Mouse (Mus musculus) fat pad, adult 2 months (tissue): ENCODE measurements around the gene Sphk2.

Experiments
- DNase-seq: peaks from one replicate; pipeline ENCODE4 v3.0.0-alpha.2; 2011; ENCODE audit warnings: low read depth, low spot score; ENCODE audit errors: extremely low read depth

The Sphk2 gene

GRCm38 (mm10) chr7:45660746-45661478, 56.9 kb downstream of the Sphk2 start:
- no peak for DNase-seq
